In genomic region chr11:84979351-84979750, GRCm38 (mm10) we compare ENCODE assay signal across 24 mouse cellular contexts. TPM values are rescaled to one million over a fixed set of nuclear protein-coding genes. Genes with fewer than 3 reads are reported as not detected.
DNase-seq lines count a peak whose midpoint lies in the region; ATAC-seq and TF ChIP-seq lines count a peak whose summit lies in the region.
"Had no signal": no experiment of that assay in that cellular context is flagged by ENCODE, and none has a peak within 500 bp of the region (broad histone marks: within the 10 kb centered on the region; RNA-seq: fewer than 3 reads in every experiment).

No protein-coding gene starts in this region.

- 0 out of 2 replicates have a peak, but pooled peaks cover 4% of the 10 kb centered on the region for H3K36me3 ChIP-seq in intestine, postnatal 0 days (ENCODE audit: control insufficient read depth, insufficient read depth)
- no peaks in the 10 kb centered on the region for H3K36me3 ChIP-seq in intestine, embryonic 15.5 days
- H3K36me3 ChIP-seq in MEL (ENCODE audit: control insufficient read depth in 1 of 2, insufficient read depth in 2 of 2, low read length in 2 of 2) = 0 out of 4 replicates have a peak, but pooled peaks cover 0 to 2% of the 10 kb centered on the region in 2 experiments
- H3K36me3 ChIP-seq in megakaryocyte, embryonic 14.5 days (replicated peaks; ENCODE audit: low read length) = peaks cover 36% of the 10 kb centered on the region
- H3K36me3 ChIP-seq: embryonic facial prominence, embryonic 12.5 days had no signal

- TF ChIP-seq RAD21 in MEL (IDR thresholded peaks at IDR 0.05; ENCODE audit: low read depth, low read length) = no peak

- WGBS in intestine, postnatal 0 days = 53% methylated on average over 1 of the region's 1 CpGs
- WGBS in intestine, embryonic 15.5 days = 54% methylated on average over 1 of the region's 1 CpGs

- DNase-seq in 416B (ENCODE audit: low read depth) = peak; percentile 66
- peak; percentile 46 for DNase-seq in MEL (ENCODE audit: low read depth, low spot score)
- DNase-seq in gastrocnemius, adult 18-20 months (ENCODE audit: low spot score) = no peak
- DNase-seq in adrenal gland, postnatal 14 days = no peak
- DNase-seq in left cerebral cortex, adult 18-20 months (ENCODE audit: low spot score in 2 of 2) = no peak
- DNase-seq: adrenal gland, adult 2 months; adrenal gland, postnatal 36 days; B cell, adult 2 months; cerebellum, adult 2 months; cerebellum, postnatal 10 days; embryo, embryonic 11 days; gastrocnemius, postnatal 10 days; heart, postnatal 10 days had no signal

- no peaks in the 10 kb centered on the region for H3K9me3 ChIP-seq in intestine, postnatal 0 days (ENCODE audit: control insufficient read depth)
- no peaks in the 10 kb centered on the region for H3K9me3 ChIP-seq in intestine, embryonic 15.5 days
- H3K9me3 ChIP-seq in MEL (replicated peaks; ENCODE audit: insufficient read depth, low read length) = no peaks in the 10 kb centered on the region
- no peaks in the 10 kb centered on the region for H3K9me3 ChIP-seq in megakaryocyte, embryonic 14.5 days
- H3K9me3 ChIP-seq: embryonic facial prominence, embryonic 12.5 days; forebrain, embryonic 15.5 days; G1E; heart, embryonic 13.5 days; hindbrain, embryonic 13.5 days had no signal

- no peaks in the 10 kb centered on the region for H3K27me3 ChIP-seq in intestine, postnatal 0 days (replicated peaks; ENCODE audit: control insufficient read depth, insufficient read depth, low read length)
- H3K27me3 ChIP-seq in intestine, embryonic 15.5 days (replicated peaks) = no peaks in the 10 kb centered on the region
- no peaks in the 10 kb centered on the region for H3K27me3 ChIP-seq in MEL (ENCODE audit: control insufficient read depth in 1 of 2, insufficient read depth in 2 of 2, low read length in 2 of 2)
- H3K27me3 ChIP-seq in megakaryocyte, embryonic 14.5 days (replicated peaks) = peaks cover 7% of the 10 kb centered on the region
- H3K27me3 ChIP-seq: embryonic facial prominence, embryonic 12.5 days; forebrain, embryonic 15.5 days; heart, embryonic 13.5 days; hindbrain, embryonic 13.5 days had no signal

- no peak for TF ChIP-seq CTCF in intestine, postnatal 0 days (IDR thresholded peaks at IDR 0.05; ENCODE audit: low read depth)
- no peak for TF ChIP-seq CTCF in MEL (IDR thresholded peaks at IDR 0.05 in 2 of 3, conservative IDR thresholded peaks at IDR 0.05 in 1 of 3; ENCODE audit: control insufficient read depth in 1 of 3, insufficient read depth in 1 of 3, low read depth in 2 of 3, low read length in 3 of 3, poor library complexity in 1 of 3, severe bottlenecking in 1 of 3)

- peak; percentile 58 for ATAC-seq in intestine, postnatal 0 days
- ATAC-seq in intestine, embryonic 15.5 days = no peak
- ATAC-seq: CD4-positive, CD25-positive, alpha-beta regulatory T cell, adult 4 months; forebrain, embryonic 15.5 days; hindbrain, postnatal 0 days had no signal

- no peaks in the 10 kb centered on the region for H3K4me1 ChIP-seq in intestine, postnatal 0 days (replicated peaks; ENCODE audit: control insufficient read depth, insufficient read depth, low read length)
- H3K4me1 ChIP-seq in intestine, embryonic 15.5 days (replicated peaks) = no peaks in the 10 kb centered on the region
- peaks cover 0 to 12% of the 10 kb centered on the region in 2 experiments; a peak in 1 of 4 replicates for H3K4me1 ChIP-seq in MEL (ENCODE audit: control insufficient read depth in 1 of 2, insufficient read depth in 2 of 2, low read length in 2 of 2)
- peaks cover 27% of the 10 kb centered on the region for H3K4me1 ChIP-seq in megakaryocyte, embryonic 14.5 days
- H3K4me1 ChIP-seq: forebrain, embryonic 15.5 days; hindbrain, embryonic 13.5 days had no signal

- TF ChIP-seq EP300 in MEL (IDR thresholded peaks at IDR 0.05; ENCODE audit: low read depth in 1 of 2, low read length in 2 of 2) = no peak

- H3K4me2 ChIP-seq in intestine, postnatal 0 days (replicated peaks; ENCODE audit: low read depth) = no peak overlapping the region
- no peak overlapping the region for H3K4me2 ChIP-seq in intestine, embryonic 15.5 days (replicated peaks)
- H3K4me2 ChIP-seq: embryonic facial prominence, embryonic 12.5 days; forebrain, embryonic 15.5 days; heart, embryonic 13.5 days; hindbrain, embryonic 13.5 days had no signal

- no peak overlapping the region for H3K27ac ChIP-seq in intestine, postnatal 0 days (ENCODE audit: low read depth, low read length)
- H3K27ac ChIP-seq in intestine, embryonic 15.5 days = no peak overlapping the region
- no peak overlapping the region for H3K27ac ChIP-seq in MEL (ENCODE audit: control insufficient read depth, low read depth, low read length)
- H3K27ac ChIP-seq: embryonic facial prominence, embryonic 12.5 days; forebrain, embryonic 15.5 days; heart, embryonic 13.5 days; hindbrain, embryonic 13.5 days; hindbrain, postnatal 0 days had no signal

- no peak overlapping the region for H3K4me3 ChIP-seq in intestine, postnatal 0 days (ENCODE audit: low read depth, low read length)
- no peak overlapping the region for H3K4me3 ChIP-seq in intestine, embryonic 15.5 days (replicated peaks)
- no peak overlapping the region for H3K4me3 ChIP-seq in MEL (ENCODE audit: control insufficient read depth in 1 of 2, insufficient read depth in 1 of 2, low read depth in 2 of 2, low read length in 2 of 2)
- H3K4me3 ChIP-seq in megakaryocyte, embryonic 14.5 days (replicated peaks) = peak overlapping the region; percentile 23
- H3K4me3 ChIP-seq: embryonic facial prominence, embryonic 12.5 days; forebrain, embryonic 15.5 days; heart, embryonic 13.5 days; hindbrain, embryonic 13.5 days had no signal

- no peak overlapping the region for H3K9ac ChIP-seq in intestine, postnatal 0 days (ENCODE audit: low read depth, low read length)
- no peak overlapping the region for H3K9ac ChIP-seq in intestine, embryonic 15.5 days
- H3K9ac ChIP-seq in MEL (ENCODE audit: control insufficient read depth, low read depth, low read length, poor library complexity, severe bottlenecking) = no peak overlapping the region
- H3K9ac ChIP-seq: embryonic facial prominence, embryonic 12.5 days; forebrain, embryonic 15.5 days; heart, embryonic 13.5 days; hindbrain, embryonic 13.5 days had no signal

- H3K79me2 ChIP-seq in MEL (ENCODE audit: control insufficient read depth, insufficient read depth, low read length, poor library complexity) = no peaks in the 10 kb centered on the region

- TF ChIP-seq POLR2A in MEL (IDR thresholded peaks at IDR 0.05; ENCODE audit: control insufficient read depth in 1 of 2, insufficient read depth in 1 of 2, low read depth in 1 of 2, low read length in 2 of 2, poor library complexity in 1 of 2) = no peak

TF ChIP-seq in MEL, 35 proteins besides CTCF, POLR2A, EP300 and RAD21:
- TF ChIP-seq SIN3A (IDR thresholded peaks at IDR 0.05; ENCODE audit: low read length) (no peak), UBTF (IDR thresholded peaks at IDR 0.05; ENCODE audit: borderline replicate concordance, insufficient read depth, low read depth, low read length) (no peak), POLR2AphosphoS5 (IDR thresholded peaks at IDR 0.05; ENCODE audit: borderline replicate concordance, low read depth, low read length) (no peak), SMC3 (IDR thresholded peaks at IDR 0.05; ENCODE audit: low read depth, low read length) (no peak), ZMIZ1 (IDR thresholded peaks at IDR 0.05; ENCODE audit: low read depth, low read length) (no peak), TCF12 (IDR thresholded peaks at IDR 0.05; ENCODE audit: low read depth, low read length) (no peak), BHLHE40 (IDR thresholded peaks at IDR 0.05; ENCODE audit: borderline replicate concordance, low read depth, low read length) (no peak), TAL1 (IDR thresholded peaks at IDR 0.05; ENCODE audit: low read length) (no peak), ZNF384 (IDR thresholded peaks at IDR 0.05; ENCODE audit: low read depth, low read length) (no peak), GABPA (IDR thresholded peaks at IDR 0.05; ENCODE audit: low read depth, low read length) (no peak), MEF2A (IDR thresholded peaks at IDR 0.05; ENCODE audit: extremely low read depth, insufficient replicate concordance, low read depth, low read length, poor library complexity, severe bottlenecking) (no peak), USF1 (IDR thresholded peaks at IDR 0.05; ENCODE audit: low read depth, low read length) (no peak), TBP (IDR thresholded peaks at IDR 0.05; ENCODE audit: low read depth, low read length) (no peak), KAT2A (conservative IDR thresholded peaks at IDR 0.05; ENCODE audit: low read depth, low read length) (no peak)
TF ChIP-seq in MEL: peak in this region for 0.

RNA-seq across cellular contexts. Expression of gene Car4, which starts 21.8 kb away (rescaled TPM):
- polyA plus RNA-seq in intestine, postnatal 0 days (2015; fragmentation: Nextera tagmentation; extraction: Ambion mirVana) = 0.33 and 0.64 TPM in 2 replicates
- polyA plus RNA-seq in intestine, embryonic 15.5 days (2015; fragmentation: Nextera tagmentation; extraction: Ambion mirVana) = 0.21 and 0.45 TPM in 2 replicates
- total RNA-seq in MEL (2012; rRNA removed) = not detected in 2 replicates
- polyA plus RNA-seq in MEL (2012; ENCODE audit: insufficient read depth in 1 of 2, insufficient read length in 2 of 2, low read depth in 1 of 2, low replicate concordance in 2 of 2, missing spikeins in 1 of 2) = not detected
- not detected in 2 replicates for polyA plus RNA-seq in megakaryocyte, embryonic 14.5 days (2012; ENCODE audit: insufficient read depth, low replicate concordance)
- total RNA-seq in gastrocnemius, adult 18-20 months (2021) = 1 to 10 TPM; 4.8 to 5.8 TPM
- 44.1 and 70.3 TPM in 2 replicates for total RNA-seq in adrenal gland, postnatal 14 days (2021)
- total RNA-seq in left cerebral cortex, adult 18-20 months (2021) = 10 to 100 TPM; 58.5 to 66.3 TPM
- total RNA-seq: G1E; hematopoietic stem cell, adult 5-6 weeks had no signal
- polyA plus RNA-seq: CD4-positive, CD25-positive, alpha-beta regulatory T cell, adult 4 months; G1E had no signal

Comparison
In these comparisons a context has a peak if more than half of its experiments do, and no peak if none do; other contexts are left out.
1. DNase-seq: peak in 416B (single experiment) and MEL (single experiment); none in gastrocnemius, adult 18-20 months (single experiment), adrenal gland, postnatal 14 days (single experiment) and left cerebral cortex, adult 18-20 months (0 of 2).